Mouse (Mus musculus): Measurements from ENCODE around the gene Gm44973. TPM values are rescaled to one million over a fixed set of nuclear protein-coding genes. Genes with fewer than 3 reads are reported as not detected.

Gm44973 gene
- polyA plus RNA-seq (2014; fragmentation: Illumina TruSeq; extraction: RNeasy Lipid Tissue Mini Kit (QIAGEN cat#74804); ENCODE audit: low read depth, low replicate concordance): not detected

DNA sequence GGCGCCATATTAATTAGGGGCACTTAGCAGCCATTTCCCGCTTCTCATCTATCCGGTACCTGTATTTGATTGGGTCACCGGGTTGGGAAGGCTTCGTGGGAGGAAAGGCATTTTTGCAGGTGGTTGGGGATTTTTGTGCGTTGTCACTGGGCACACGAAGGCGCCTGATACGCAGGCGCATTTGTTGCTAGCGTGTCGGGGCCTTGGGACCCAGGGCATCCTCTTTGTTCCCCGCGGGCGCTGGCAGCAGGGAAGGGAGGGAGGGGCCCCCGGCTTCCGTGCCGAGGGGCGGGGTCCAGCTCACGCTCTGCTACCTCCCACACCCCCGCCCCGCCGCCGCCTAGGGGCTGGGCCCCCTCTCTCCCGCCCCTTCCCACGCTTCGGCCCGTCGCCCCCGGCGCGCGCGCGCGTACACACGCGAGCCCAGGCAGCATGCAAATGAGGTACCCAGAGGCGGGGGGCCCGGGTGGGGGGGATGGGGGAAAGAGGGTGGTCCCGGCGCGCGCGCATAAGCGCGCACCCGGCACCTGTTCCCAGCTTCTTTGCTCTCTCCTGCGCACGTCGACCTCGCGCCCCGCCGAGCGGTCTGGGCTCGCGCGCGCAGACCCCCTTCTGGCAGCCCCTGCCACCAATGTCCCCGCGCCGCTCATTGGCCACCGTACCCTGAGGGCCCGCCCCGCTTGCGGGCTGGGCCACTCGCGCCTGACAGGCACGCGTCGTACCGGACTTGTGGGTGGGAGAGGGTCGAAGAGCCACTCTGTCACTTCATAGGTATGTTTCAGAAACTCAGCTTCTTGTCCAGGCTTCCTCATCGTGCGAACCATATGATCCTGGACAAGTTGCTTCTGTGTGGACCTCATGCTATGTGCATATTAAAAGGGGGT is at the start of gene Gm44973:
Gene Gm44973 (plus strand): TSS at position 379 of the 884 bp plus-strand sequence.

DNA sequence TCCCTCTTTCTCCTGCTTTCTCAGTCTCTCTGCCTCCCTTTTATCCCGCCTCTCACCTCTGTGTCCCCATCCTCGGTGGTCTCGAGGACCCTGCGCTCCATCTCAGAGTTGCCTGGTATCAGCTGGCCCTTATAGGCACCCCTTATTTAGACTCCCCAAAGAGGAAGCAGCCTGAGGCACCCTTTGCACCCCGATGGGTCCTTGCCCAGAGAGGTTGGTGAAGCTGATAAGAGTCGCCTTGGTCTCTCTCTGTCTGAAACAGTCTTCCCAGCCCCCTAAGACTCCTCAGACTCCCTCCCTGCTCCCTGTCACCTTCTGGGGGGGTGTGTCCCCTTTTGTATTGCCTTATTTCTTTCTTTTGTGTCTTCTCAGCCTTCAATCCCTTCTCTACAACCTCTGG is 44.2 kb upstream of the Gm44973 start, which contains the start of gene Sbk3:
Gene Sbk3 (minus strand): TSS at position 101 of the 400 bp plus-strand sequence.

DNA sequence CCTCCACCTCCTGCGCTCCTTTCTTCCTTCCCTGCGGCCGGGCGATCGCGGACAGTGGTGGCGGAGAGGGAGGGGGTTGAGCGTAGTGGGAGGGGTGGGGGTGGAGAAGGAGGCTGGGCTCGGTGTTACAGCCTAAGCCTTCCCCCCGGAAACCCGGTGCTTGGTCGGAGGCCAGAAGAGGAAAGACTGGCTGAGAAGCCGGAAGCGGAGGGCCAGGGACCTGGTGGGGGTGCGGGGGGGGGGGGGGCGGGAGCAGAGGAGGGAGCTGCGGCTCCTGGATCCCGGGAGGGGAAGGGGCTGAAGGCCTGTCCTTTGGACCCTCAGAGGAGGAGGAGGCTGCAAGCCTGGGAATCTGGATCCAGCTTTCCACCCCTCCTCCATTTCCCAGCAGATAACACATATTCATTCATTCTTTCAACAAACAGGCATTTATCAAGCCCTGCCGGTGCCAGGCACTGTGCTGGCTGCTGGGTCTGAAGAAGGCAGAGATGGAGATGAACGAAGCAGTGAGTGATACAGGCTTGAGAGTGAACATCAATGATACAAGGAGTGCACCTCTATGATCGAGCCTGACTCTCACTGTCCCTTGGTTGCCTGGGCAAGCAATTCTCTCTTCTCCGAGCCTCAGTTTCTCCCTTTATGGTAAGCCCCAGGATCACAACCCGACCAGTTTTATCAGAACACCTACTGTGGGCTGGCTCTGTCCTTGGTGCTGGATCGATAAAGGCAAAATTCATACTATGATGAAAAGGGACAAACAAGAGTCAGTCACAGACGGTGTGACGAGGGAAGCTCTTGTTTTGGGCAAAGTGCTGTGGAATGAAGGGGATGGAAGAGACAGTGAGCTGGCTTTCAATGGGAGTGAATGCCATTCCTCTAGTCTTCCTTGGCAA is 19.0 kb upstream of the Gm44973 start, which contains the start of gene Zfp579:
Gene Zfp579 (minus strand): TSS at position 156 of the 893 bp plus-strand sequence.

DNA sequence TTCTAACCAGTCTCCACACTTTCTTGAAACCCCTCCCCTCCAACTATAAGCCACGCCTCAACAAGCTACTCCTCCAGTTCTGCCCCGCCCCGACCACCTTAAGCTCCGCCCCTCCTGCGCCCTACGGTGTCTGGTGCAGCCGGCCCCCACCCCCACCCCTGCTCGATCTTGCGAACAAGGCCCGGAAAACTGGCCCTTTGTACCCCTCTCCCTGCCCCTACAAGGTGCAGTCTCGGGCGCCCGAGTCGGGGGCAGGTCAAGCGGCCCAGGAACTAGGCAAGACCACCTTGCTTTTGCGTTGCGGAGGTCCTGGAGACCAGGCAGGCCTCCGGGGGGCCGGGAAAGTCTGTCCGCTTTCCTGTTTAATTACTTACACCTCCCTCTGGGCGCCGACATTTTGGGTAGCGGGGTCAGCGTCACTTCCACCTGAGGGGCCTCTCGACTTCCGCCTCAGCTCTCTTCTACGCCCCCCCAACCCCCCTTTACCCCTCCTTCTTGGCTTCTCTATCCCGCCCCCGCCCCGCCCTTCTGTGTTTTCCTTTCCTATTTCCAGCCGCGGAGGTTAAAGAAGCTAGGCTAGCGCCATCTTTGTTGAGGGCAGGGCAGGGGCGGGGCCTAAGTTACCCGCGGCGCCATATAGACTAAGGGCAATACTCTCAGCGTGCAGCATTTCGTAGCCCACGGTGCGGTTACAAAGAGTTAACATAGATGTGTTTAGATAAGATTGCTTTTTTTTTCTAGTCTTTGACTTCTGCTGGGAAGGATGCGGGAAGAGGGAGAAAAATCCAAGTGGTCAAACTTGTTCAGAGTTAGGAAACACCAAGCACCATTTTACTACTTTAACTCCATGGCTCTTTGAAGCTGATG is 812 bp upstream of the Gm44973 start, which contains the start of the genes Zfp524 and Fiz1:
Gene Zfp524 (plus strand): TSS at position 165 of the 867 bp plus-strand sequence.
Gene Fiz1 (minus strand): TSS at position 447 of the 867 bp plus-strand sequence.

DNA sequence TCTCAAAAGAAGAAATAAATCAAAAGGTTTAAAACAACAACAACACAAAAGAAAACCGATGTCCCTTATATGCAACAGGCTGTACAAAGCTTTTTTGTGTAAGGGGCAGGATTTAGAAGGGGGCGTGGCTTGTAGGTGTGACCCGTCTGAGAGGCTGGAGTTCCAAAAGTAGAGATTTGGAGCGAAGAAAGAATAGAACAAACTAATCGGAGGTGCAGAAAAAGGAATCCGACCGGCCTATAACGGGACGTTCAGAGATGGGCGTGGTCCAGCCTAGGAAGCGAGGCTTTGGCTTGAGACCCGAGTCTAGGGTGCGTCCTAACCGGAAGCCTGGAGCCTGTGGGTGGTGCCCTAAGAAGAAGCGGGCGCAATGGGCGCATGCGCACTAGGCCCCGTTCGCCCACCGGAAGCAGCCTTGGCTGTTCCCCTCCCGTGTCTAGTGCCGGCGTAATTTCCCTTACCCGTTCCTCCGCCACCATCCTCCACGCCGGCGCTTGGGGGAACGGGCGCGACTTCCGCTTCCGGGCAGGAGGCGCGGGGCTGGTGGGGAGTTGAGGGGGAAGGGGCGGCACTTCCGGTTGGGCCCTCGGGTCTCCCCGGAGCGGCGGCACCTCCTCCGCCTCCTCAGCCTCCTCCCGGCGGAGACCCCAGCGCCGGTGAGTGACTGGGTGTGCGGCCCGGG is 4.8 kb downstream of the Gm44973 start, which contains the start of the genes Zfp865 and Ccdc106:
Gene Zfp865 (plus strand): TSS at position 377 of the 682 bp plus-strand sequence.
Gene Ccdc106 (plus strand): TSS at position 554 of the 682 bp plus-strand sequence.

DNA sequence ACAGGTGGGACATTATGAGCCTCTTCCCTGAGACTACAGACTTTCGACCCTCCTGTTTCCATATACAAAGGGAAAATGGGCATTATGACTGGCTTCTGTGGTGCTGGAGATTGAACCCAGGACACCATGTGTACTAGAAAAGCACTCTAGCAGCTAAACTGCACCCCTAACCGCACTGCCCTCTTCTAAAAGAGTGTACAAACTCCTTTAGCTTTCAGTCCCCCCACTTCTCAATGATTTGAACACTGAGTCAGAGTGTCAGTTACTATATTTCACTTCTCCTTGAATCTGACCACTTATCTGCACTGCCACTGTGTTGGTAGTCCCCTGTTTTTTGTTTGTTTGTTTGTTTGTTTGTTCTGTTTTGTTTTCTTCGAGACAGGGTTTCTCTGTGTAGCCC is 18.5 kb downstream of the Gm44973 start, which contains the start of gene 4632433K11Rik:
Gene 4632433K11Rik (plus strand): TSS at position 301 of the 400 bp plus-strand sequence.

DNA sequence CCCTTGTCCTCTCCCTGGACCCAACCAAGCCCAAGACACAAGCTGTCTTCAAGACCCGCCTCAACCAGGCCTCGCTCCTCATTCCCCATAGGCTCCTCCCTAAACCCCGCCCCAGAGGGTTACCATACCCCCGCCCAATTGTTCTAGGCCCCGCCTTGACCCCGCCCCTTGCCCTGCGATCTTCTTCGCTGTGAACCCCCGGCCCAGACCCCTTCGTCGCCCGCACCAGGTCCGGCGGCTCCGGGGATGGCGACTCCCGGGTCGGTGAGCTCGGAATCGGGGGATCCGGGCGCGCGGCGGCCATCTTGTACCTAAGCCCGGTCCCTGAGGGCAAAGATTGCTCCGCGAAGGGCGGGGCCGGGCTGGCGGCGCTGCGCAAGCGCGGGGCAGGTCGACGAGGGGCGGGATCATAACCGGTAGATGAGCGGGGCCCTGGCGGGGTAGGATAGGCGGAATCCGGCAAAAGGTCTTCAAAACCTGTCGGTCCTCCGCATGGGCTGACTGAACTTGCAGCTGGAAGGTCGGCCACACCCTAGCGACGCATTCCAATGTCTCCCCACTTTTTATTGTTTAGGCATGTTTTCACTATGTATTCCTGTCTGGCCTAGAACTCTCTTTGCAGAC is 22.9 kb downstream of the Gm44973 start, which contains the start of gene Zfp784:
Gene Zfp784 (minus strand): TSS at position 338 of the 624 bp plus-strand sequence.

DNA sequence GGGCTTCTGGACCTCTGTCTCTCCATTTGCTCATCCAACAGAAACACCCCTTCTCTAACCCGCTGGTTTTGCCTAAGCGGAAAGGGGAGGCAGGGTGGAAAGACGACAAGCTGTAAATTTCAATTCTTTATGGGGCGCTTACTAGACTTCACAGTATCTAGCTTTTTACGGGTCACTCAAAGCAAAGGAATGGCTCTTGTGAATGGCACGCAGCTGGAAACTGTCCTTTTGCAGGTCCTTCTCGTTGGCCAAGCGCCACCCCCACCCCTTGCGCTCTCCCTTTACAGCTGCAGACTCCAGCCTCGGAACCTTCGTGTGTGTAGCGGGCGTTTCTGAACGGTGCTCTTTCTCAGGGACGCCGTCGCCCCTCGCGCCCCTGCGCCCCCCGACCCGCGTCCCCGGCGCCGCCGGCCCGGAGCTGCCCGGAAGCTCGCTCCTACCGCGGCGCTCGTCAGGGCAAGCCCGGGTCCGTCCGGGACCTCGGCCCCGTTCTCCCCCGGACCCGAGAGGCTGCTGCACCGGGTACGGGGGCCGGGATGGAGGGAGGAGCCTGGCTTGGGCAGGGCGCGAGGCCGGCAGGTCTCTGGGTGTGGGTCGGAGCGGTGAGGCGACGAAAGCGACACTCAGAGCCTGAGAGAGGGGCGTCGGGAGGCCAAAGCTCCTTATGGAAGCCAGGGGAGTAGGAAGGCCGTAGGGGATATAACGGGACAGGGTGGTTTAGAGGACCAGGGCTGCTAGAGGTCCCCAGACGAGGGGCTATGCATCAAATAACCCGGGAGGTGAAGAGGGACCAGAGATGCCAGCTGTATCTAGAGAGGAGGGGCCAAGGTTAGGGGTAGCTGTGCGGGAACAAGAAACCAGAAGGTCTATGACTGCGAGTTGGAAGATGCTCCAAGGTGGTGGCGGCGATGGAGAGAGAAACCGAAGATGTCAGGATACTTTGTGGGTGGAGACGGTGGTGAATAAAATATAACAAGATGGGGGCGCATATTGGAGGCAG is 36.2 kb downstream of the Gm44973 start, which contains the start of gene Zfp580:
Gene Zfp580 (plus strand): TSS at position 346 of the 1,000 bp plus-strand sequence.

DNA sequence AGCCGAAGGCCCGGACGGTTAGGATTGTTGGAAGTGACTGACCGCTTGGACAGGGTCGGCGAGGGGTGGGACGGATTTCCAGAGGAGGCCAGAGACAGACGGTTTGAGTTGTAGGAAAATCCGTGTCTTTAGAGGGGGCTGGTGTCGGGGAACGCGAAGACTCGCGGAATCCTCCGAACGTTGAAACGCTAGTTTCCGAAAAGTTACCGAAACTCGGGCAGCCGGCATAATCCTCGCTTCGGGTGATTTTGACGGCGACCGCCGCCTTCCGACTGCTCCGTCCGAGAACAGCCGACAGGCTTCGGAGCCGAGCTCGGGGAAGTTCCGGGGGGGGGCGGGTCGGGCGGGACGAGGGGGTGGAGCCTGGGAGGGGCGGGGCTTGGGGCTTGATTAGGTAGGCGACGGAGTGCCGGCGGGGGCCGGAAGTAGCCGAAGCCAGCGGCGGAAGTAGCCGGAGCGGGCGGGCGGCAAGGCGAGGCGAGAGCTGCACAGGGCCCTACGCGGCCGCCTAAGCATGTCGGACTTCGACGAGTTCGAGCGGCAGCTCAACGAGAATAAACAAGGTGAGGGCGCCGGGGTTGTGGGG is 46.6 kb downstream of the Gm44973 start, which contains the start of gene U2af2:
Gene U2af2 (plus strand): TSS at position 370 of the 586 bp plus-strand sequence.

DNA sequence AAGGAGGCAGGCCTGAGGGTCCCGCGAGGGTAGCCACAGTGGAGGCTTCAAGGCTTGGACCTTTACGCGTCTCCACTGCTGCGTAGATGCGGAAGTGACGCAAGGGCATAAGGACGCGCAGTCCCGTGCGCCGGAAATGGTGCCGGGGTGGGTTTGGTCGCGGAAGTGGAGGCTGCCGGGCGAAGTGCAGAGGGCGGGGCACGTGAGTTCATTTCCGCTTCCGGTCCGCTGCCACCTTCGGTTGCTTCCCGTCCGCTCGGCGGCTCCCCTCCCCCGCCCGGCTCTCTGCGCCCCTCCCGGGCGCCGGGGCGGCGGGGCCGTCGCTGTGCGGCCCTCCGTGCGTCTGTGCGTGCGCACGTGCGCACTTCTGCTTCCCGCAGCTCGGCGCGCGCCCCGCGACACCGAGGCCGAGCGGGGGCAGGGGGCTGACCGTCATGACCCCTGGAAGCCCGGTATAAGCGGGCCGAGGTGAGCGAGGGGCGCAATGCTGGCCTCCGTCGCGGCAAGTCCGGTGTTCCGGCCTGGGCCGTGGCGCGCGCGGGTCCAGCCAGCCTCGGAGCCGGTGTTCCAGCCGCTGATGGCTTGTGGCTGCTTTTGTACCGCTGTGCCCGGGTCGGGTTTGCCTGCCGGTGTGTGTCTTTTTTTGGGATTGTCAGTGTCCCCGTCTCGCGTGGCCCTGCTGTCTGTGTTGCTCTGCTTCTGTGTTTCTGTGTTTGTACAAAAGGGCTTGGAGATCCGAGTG is 64.9 kb downstream of the Gm44973 start, which contains the start of gene Epn1:
Gene Epn1 (plus strand): TSS at position 226 of the 742 bp plus-strand sequence.

Other genes starting within 250 kb of the Gm44973 start
- 3.3 TPM for gene Fam71e2, start 244.2 kb upstream of the Gm44973 start, polyA plus RNA-seq (2014; fragmentation: Illumina TruSeq; extraction: RNeasy Lipid Tissue Mini Kit (QIAGEN cat#74804); ENCODE audit: low read depth, low replicate concordance)
- gene Il11, start 232.6 kb upstream of the Gm44973 start, polyA plus RNA-seq (2014; fragmentation: Illumina TruSeq; extraction: RNeasy Lipid Tissue Mini Kit (QIAGEN cat#74804); ENCODE audit: low read depth, low replicate concordance): 0.32 TPM
- 2.2 TPM for gene Tmem190, start 232.6 kb upstream of the Gm44973 start, polyA plus RNA-seq (2014; fragmentation: Illumina TruSeq; extraction: RNeasy Lipid Tissue Mini Kit (QIAGEN cat#74804); ENCODE audit: low read depth, low replicate concordance)
- 6.7 TPM for gene Tmem238, start 225.8 kb upstream of the Gm44973 start, polyA plus RNA-seq (2014; fragmentation: Illumina TruSeq; extraction: RNeasy Lipid Tissue Mini Kit (QIAGEN cat#74804); ENCODE audit: low read depth, low replicate concordance)
- gene Rpl28, start 222.6 kb upstream of the Gm44973 start, polyA plus RNA-seq (2014; fragmentation: Illumina TruSeq; extraction: RNeasy Lipid Tissue Mini Kit (QIAGEN cat#74804); ENCODE audit: low read depth, low replicate concordance): 632 TPM
- 108 TPM for gene Ube2s, start 202.9 kb upstream of the Gm44973 start, polyA plus RNA-seq (2014; fragmentation: Illumina TruSeq; extraction: RNeasy Lipid Tissue Mini Kit (QIAGEN cat#74804); ENCODE audit: low read depth, low replicate concordance)
- 1.9 TPM for gene Shisa7, start 170.8 kb upstream of the Gm44973 start, polyA plus RNA-seq (2014; fragmentation: Illumina TruSeq; extraction: RNeasy Lipid Tissue Mini Kit (QIAGEN cat#74804); ENCODE audit: low read depth, low replicate concordance)
- 29.3 TPM for gene Isoc2b, start 145.2 kb upstream of the Gm44973 start, polyA plus RNA-seq (2014; fragmentation: Illumina TruSeq; extraction: RNeasy Lipid Tissue Mini Kit (QIAGEN cat#74804); ENCODE audit: low read depth, low replicate concordance)
- 35.3 TPM for gene Isoc2a, start 138.3 kb upstream of the Gm44973 start, polyA plus RNA-seq (2014; fragmentation: Illumina TruSeq; extraction: RNeasy Lipid Tissue Mini Kit (QIAGEN cat#74804); ENCODE audit: low read depth, low replicate concordance)
- not detected for gene Gm36210, start 109.0 kb upstream of the Gm44973 start, polyA plus RNA-seq (2014; fragmentation: Illumina TruSeq; extraction: RNeasy Lipid Tissue Mini Kit (QIAGEN cat#74804); ENCODE audit: low read depth, low replicate concordance)
- gene Zfp628, start 100.3 kb upstream of the Gm44973 start, polyA plus RNA-seq (2014; fragmentation: Illumina TruSeq; extraction: RNeasy Lipid Tissue Mini Kit (QIAGEN cat#74804); ENCODE audit: low read depth, low replicate concordance): 6.5 TPM
- gene Nat14, start 93.5 kb upstream of the Gm44973 start, polyA plus RNA-seq (2014; fragmentation: Illumina TruSeq; extraction: RNeasy Lipid Tissue Mini Kit (QIAGEN cat#74804); ENCODE audit: low read depth, low replicate concordance): 5.1 TPM
- gene Ssc5d, start 89.7 kb upstream of the Gm44973 start, polyA plus RNA-seq (2014; fragmentation: Illumina TruSeq; extraction: RNeasy Lipid Tissue Mini Kit (QIAGEN cat#74804); ENCODE audit: low read depth, low replicate concordance): 12.2 TPM
- gene Sbk2, start 51.1 kb upstream of the Gm44973 start, polyA plus RNA-seq (2014; fragmentation: Illumina TruSeq; extraction: RNeasy Lipid Tissue Mini Kit (QIAGEN cat#74804); ENCODE audit: low read depth, low replicate concordance): 1.8 TPM
- gene Sbk3, start 44.3 kb upstream of the Gm44973 start, polyA plus RNA-seq (2014; fragmentation: Illumina TruSeq; extraction: RNeasy Lipid Tissue Mini Kit (QIAGEN cat#74804); ENCODE audit: low read depth, low replicate concordance): 0.24 TPM
- 31.4 TPM for gene Zfp579, start 19.3 kb upstream of the Gm44973 start, polyA plus RNA-seq (2014; fragmentation: Illumina TruSeq; extraction: RNeasy Lipid Tissue Mini Kit (QIAGEN cat#74804); ENCODE audit: low read depth, low replicate concordance)
- 17.1 TPM for gene Zfp524, start 1.1 kb upstream of the Gm44973 start, polyA plus RNA-seq (2014; fragmentation: Illumina TruSeq; extraction: RNeasy Lipid Tissue Mini Kit (QIAGEN cat#74804); ENCODE audit: low read depth, low replicate concordance)
- 19.0 TPM for gene Fiz1, start 799 bp upstream of the Gm44973 start, polyA plus RNA-seq (2014; fragmentation: Illumina TruSeq; extraction: RNeasy Lipid Tissue Mini Kit (QIAGEN cat#74804); ENCODE audit: low read depth, low replicate concordance)
- 20.8 TPM for gene Zfp865, start 4.9 kb downstream of the Gm44973 start, polyA plus RNA-seq (2014; fragmentation: Illumina TruSeq; extraction: RNeasy Lipid Tissue Mini Kit (QIAGEN cat#74804); ENCODE audit: low read depth, low replicate concordance)
- 3.0 TPM for gene Ccdc106, start 5.1 kb downstream of the Gm44973 start, polyA plus RNA-seq (2014; fragmentation: Illumina TruSeq; extraction: RNeasy Lipid Tissue Mini Kit (QIAGEN cat#74804); ENCODE audit: low read depth, low replicate concordance)
- not detected for gene 4632433K11Rik, start 18.6 kb downstream of the Gm44973 start, polyA plus RNA-seq (2014; fragmentation: Illumina TruSeq; extraction: RNeasy Lipid Tissue Mini Kit (QIAGEN cat#74804); ENCODE audit: low read depth, low replicate concordance)
- gene Zfp784, start 22.9 kb downstream of the Gm44973 start, polyA plus RNA-seq (2014; fragmentation: Illumina TruSeq; extraction: RNeasy Lipid Tissue Mini Kit (QIAGEN cat#74804); ENCODE audit: low read depth, low replicate concordance): 6.3 TPM
- gene Zfp580, start 36.0 kb downstream of the Gm44973 start, polyA plus RNA-seq (2014; fragmentation: Illumina TruSeq; extraction: RNeasy Lipid Tissue Mini Kit (QIAGEN cat#74804); ENCODE audit: low read depth, low replicate concordance): 6.7 TPM
- gene U2af2, start 46.6 kb downstream of the Gm44973 start, polyA plus RNA-seq (2014; fragmentation: Illumina TruSeq; extraction: RNeasy Lipid Tissue Mini Kit (QIAGEN cat#74804); ENCODE audit: low read depth, low replicate concordance): 152 TPM
- gene Epn1, start 64.7 kb downstream of the Gm44973 start, polyA plus RNA-seq (2014; fragmentation: Illumina TruSeq; extraction: RNeasy Lipid Tissue Mini Kit (QIAGEN cat#74804); ENCODE audit: low read depth, low replicate concordance): 106 TPM
- not detected for gene Rfpl4, start 101.5 kb downstream of the Gm44973 start, polyA plus RNA-seq (2014; fragmentation: Illumina TruSeq; extraction: RNeasy Lipid Tissue Mini Kit (QIAGEN cat#74804); ENCODE audit: low read depth, low replicate concordance)
- gene Rasl2-9, start 110.5 kb downstream of the Gm44973 start, polyA plus RNA-seq (2014; fragmentation: Illumina TruSeq; extraction: RNeasy Lipid Tissue Mini Kit (QIAGEN cat#74804); ENCODE audit: low read depth, low replicate concordance): 5.3 TPM
- not detected for gene Vmn1r55, start 134.2 kb downstream of the Gm44973 start, polyA plus RNA-seq (2014; fragmentation: Illumina TruSeq; extraction: RNeasy Lipid Tissue Mini Kit (QIAGEN cat#74804); ENCODE audit: low read depth, low replicate concordance)
- gene Vmn1r56, start 181.3 kb downstream of the Gm44973 start, polyA plus RNA-seq (2014; fragmentation: Illumina TruSeq; extraction: RNeasy Lipid Tissue Mini Kit (QIAGEN cat#74804); ENCODE audit: low read depth, low replicate concordance): not detected
- not detected for gene Vmn1r57, start 203.0 kb downstream of the Gm44973 start, polyA plus RNA-seq (2014; fragmentation: Illumina TruSeq; extraction: RNeasy Lipid Tissue Mini Kit (QIAGEN cat#74804); ENCODE audit: low read depth, low replicate concordance)

Data from adipose tissue, adult 10 weeks (tissue).